Mouse (Mus musculus) right cerebral cortex, adult 18-20 months (tissue): ENCODE measurements around the gene Slc39a1.
A peak's percentile ranks its signal among the peaks of the same experiment; 100 is the strongest.
"Not testable (repeated sequence)": the region's sequence is repeated elsewhere in the genome, so short reads cannot be mapped to it uniquely, and the experiment has no call there.

ENCODE experiments used
- DNase-seq: peaks from one replicate; pipeline ENCODE4 v3.0.0; 2022; ENCODE audit warnings: mixed read lengths

Gene Slc39a1

GRCm38 (mm10) chr3:90241669-90242358 is 6.2 kb upstream of the Slc39a1 start:
- no peak for DNase-seq

GRCm38 (mm10) chr3:90242984-90243775 is 4.8 kb upstream of the Slc39a1 start, which contains the start of gene Creb3l4:
Gene Creb3l4 (minus strand): TSS chr3:90243512.
- no peak for DNase-seq

DNA sequence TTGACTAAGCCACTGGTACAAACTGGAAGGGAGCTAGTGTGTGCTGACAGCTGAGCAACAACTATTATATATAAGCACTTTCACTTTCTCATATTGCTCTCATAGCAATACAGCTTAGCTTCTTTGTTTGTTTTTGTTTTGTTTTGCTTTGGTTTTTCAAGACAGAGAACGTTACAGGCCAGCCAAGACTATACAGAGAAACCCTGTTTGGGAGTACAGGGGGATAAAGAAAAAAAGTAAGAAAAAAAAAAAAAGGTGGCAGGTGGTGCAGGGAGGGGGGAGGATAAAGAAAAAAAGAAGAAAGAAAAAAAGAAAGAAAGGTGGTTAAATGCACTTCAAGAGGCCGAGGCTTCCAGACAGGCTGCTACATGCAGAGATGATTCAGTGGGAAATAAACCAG is 2.6 kb upstream of the Slc39a1 start:
- no peak for DNase-seq

GRCm38 (mm10) chr3:90247630-90247959 is 377 bp upstream of the Slc39a1 start:
- no peak for DNase-seq

DNA sequence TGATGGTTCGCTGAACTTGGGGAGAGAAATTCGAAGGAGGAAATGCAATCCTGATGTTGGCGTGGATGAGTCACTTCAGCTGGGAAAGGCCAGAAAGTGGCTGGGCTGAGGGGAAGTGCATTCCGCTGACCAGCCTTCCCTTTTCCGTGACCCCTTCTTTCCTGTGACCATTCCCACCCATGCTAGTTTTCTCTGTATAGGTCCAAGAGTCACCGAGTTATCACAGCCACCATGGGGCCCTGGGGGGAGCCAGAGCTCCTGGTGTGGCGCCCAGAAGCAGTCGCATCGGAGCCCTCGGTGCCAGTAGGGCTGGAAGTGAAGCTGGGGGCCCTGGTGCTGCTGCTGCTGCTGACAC is 751 bp downstream of the Slc39a1 start:
- no peak for DNase-seq

- DNase-seq: no peak
These were observed 2.8 kb downstream of the Slc39a1 start for GRCm38 (mm10) chr3:90250791-90251190.

DNA sequence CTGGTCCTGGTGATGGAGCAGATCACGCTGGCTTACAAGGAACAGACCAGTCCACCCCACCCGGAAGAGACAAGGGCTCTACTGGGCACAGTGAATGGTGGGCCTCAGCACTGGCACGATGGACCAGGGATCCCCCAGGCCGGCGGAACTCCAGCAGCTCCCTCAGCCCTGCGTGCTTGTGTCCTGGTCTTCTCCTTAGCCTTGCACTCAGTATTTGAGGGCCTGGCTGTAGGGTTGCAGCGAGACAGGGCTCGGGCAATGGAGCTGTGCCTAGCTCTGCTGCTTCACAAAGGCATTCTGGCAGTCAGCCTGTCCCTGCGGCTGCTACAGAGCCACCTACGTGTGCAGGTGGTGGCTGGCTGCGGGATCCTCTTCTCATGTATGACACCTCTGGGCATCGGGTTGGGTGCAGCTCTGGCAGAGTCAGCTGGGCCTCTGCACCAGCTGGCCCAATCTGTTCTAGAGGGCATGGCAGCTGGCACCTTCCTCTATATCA is 3.8 kb downstream of the Slc39a1 start:
- DNase-seq: not testable (repeated sequence)

- not testable (repeated sequence) for DNase-seq
These were observed 4.7 kb downstream of the Slc39a1 start for GRCm38 (mm10) chr3:90252659-90253058.

- DNase-seq: not testable (repeated sequence)
These were observed 5.2 kb downstream of the Slc39a1 start for GRCm38 (mm10) chr3:90253174-90253573.

- peak; percentile 99 for DNase-seq
These were observed 5.9 kb downstream of the Slc39a1 start, which contains the start of gene Crtc2 for GRCm38 (mm10) chr3:90253653-90254418. Gene Crtc2 (plus strand): TSS chr3:90254163.

- DNase-seq: no peak
These were observed 6.6 kb downstream of the Slc39a1 start for GRCm38 (mm10) chr3:90254419-90255193.

- DNase-seq: no peak
These were observed 7.2 kb downstream of the Slc39a1 start for GRCm38 (mm10) chr3:90255194-90255565.

DNA sequence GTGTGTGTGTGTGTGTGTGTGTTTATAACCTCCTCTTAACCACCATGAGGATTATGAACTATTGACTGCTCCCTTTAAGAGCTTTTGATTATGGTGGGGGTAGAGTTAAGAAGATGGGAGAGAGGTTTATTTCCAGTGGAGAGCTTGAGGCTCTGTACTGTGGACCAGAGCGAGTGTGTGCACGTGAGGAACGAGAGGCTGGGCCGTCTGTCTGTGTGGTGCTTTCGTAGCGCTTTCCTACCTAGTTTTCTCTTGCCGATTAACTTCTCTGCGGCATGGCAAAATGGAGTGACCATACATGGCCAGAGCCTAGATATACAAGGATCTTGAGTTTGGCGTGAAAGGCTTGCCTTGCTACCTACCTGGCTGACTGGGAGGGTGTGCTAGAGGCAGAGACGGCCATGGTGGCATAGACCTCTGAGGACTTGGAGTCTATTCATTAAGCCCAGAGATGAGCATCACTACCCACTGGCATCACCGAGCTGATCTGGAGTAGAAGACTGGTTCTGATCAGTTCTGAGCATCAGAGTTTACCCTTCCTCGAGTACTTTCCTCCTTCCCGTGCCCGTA is 7.9 kb downstream of the Slc39a1 start:
- no peak for DNase-seq

GRCm38 (mm10) chr3:90256731-90257530 is 9.0 kb downstream of the Slc39a1 start:
- DNase-seq: no peak

DNA sequence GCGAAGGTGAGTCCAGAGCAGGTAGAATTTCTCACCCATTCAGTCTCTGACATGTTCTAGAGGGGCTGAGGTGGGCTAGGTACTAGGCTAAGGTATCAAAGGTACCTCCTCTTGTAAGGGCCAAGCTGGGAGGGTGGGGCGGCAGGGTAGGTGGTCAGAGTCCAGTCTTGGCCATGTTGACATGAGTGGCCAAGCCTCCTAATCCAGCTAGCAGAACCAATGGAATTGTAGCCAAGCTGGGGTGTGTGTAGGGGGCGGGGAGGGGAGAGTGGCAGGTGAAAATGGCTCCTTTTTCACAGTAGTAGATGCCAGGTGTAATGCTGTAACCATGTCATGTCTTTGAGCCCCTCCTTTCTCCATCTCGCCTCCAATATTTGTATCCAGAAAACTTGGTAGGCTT is 10.5 kb downstream of the Slc39a1 start:
- DNase-seq: no peak

GRCm38 (mm10) chr3:90263121-90263771 is 15.3 kb downstream of the Slc39a1 start:
- no peak for DNase-seq

DNA sequence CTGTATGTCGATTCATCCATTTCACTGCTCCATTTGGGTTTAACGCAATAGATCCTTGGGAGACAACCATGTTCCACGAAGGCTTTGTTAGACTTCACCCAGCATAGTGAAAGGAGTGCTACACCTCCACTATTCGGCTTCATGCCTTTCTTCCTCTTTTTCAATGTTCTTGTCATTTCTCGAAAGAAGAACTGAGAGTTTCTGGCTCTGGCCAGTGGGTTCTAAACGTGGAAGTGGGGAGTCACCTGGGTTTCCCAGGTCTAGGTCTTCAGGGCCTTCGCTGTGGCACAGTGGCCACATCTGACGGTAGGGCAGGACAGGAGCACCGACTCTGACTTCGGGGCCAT is 16.7 kb downstream of the Slc39a1 start:
- DNase-seq: no peak

- DNase-seq: peak; percentile 88
These were observed 17.3 kb downstream of the Slc39a1 start, which contains the start of gene Dennd4b for GRCm38 (mm10) chr3:90265034-90265931. Gene Dennd4b (plus strand): TSS chr3:90265185.

GRCm38 (mm10) chr3:90265932-90266741 is 18.2 kb downstream of the Slc39a1 start:
- no peak for DNase-seq
